Mouse (Mus musculus): ENCODE data around the gene Vps72. TPM values are rescaled to one million over a fixed set of nuclear protein-coding genes. Genes with fewer than 3 reads are reported as not detected.

Gene Vps72
- polyA plus RNA-seq, 1 experiment: 45.6 TPM

DNA sequence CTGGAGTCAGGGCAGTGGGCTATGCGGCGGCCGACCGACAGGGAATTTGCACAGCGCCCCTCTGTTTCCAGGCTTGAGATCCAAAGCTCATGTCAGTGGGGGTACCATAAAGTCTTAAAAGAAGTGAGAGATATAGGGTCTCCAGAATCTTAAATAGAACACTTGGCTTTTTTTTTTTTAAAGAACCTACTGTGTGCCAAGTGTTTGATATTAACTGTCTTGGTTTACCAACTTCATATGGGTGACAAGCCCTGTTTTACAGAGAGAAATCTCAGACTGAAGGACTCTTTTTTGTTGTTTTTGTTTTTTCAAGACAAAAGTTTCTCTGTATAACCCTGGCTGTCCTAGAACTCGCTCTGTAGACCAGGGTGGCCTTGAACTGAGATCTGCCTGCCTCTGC, 30.0 kb downstream of the Vps72 start:
- TF ChIP-seq CTCF (conservative IDR thresholded peaks at IDR 0.05; ENCODE audit: insufficient read depth, insufficient read length, low read depth, low read length) (no peak), POLR2A (IDR thresholded peaks at IDR 0.05; ENCODE audit: low read depth, low read length) (no peak)
- 96% methylated on average over 6 of the region's 6 CpGs for WGBS
- Histone ChIP-seq H3K4me3 (ENCODE audit: insufficient read depth, low read depth, low read length) (no peak overlapping the region), H3K36me3 (ENCODE audit: control insufficient read depth, insufficient read depth, low read length) (no peaks in the 10 kb centered on the region; the same call in 1 of the 2 replicates), H3K27me3 (replicated peaks; ENCODE audit: control insufficient read depth, insufficient read depth, low read length) (no peaks in the 10 kb centered on the region), H3K27ac (ENCODE audit: insufficient read depth, low read depth, low read length) (no peak overlapping the region), H3K4me1 (ENCODE audit: control insufficient read depth, insufficient read depth, low read length) (peaks cover 4% of the 10 kb centered on the region; the same call in 1 of the 2 replicates)
- no peak for DNase-seq

GRCm38 (mm10) chr3:95141474-95141873, 30.7 kb downstream of the Vps72 start:
- TF ChIP-seq CTCF (conservative IDR thresholded peaks at IDR 0.05; ENCODE audit: insufficient read depth, insufficient read length, low read depth, low read length) (no peak), POLR2A (IDR thresholded peaks at IDR 0.05; ENCODE audit: low read depth, low read length) (no peak)
- no peaks in the 10 kb centered on the region for H3K27me3 ChIP-seq (replicated peaks; ENCODE audit: control insufficient read depth, insufficient read depth, low read length)
- H3K36me3 ChIP-seq (ENCODE audit: control insufficient read depth, insufficient read depth, low read length): no peaks in the 10 kb centered on the region; the same call in 1 of the 2 replicates
- no peak overlapping the region for H3K27ac ChIP-seq (ENCODE audit: insufficient read depth, low read depth, low read length)
- H3K4me1 ChIP-seq (ENCODE audit: control insufficient read depth, insufficient read depth, low read length): peaks cover 4% of the 10 kb centered on the region; the same call in 1 of the 2 replicates
- H3K4me3 ChIP-seq (ENCODE audit: insufficient read depth, low read depth, low read length): no peak overlapping the region
- WGBS: 85% methylated on average over 9 of the region's 9 CpGs
- peak; percentile 23 for DNase-seq

- no peaks in the 10 kb centered on the region; the same call in 1 of the 2 replicates for H3K36me3 ChIP-seq (ENCODE audit: control insufficient read depth, insufficient read depth, low read length)
- DNase-seq: peak; percentile 41
- no peak within 1 kb of the TSS for H3K4me3 ChIP-seq (ENCODE audit: insufficient read depth, low read depth, low read length)
- H3K27ac ChIP-seq (ENCODE audit: insufficient read depth, low read depth, low read length): no peak within 1 kb of the TSS
- 79% methylated on average over 10 of the region's 10 CpGs for WGBS
- TF ChIP-seq POLR2A (IDR thresholded peaks at IDR 0.05; ENCODE audit: low read depth, low read length) (no peak), CTCF (conservative IDR thresholded peaks at IDR 0.05; ENCODE audit: insufficient read depth, insufficient read length, low read depth, low read length) (no peak)
- peaks cover 4% of the 10 kb centered on the region; the same call in 1 of the 2 replicates for H3K4me1 ChIP-seq (ENCODE audit: control insufficient read depth, insufficient read depth, low read length)
- no peaks in the 10 kb centered on the region for H3K27me3 ChIP-seq (replicated peaks; ENCODE audit: control insufficient read depth, insufficient read depth, low read length)
Observed at GRCm38 (mm10) chr3:95141952-95142616, 31.3 kb downstream of the Vps72 start, which contains the start of gene Tnfaip8l2. Gene Tnfaip8l2, minus strand, starts transcription at chr3:95142360.

GRCm38 (mm10) chr3:95142617-95143011, 31.8 kb downstream of the Vps72 start:
- peak; percentile 99; the same call in 1 of the 2 replicates for TF ChIP-seq CTCF (conservative IDR thresholded peaks at IDR 0.05; ENCODE audit: insufficient read depth, insufficient read length, low read depth, low read length)
- TF ChIP-seq POLR2A (IDR thresholded peaks at IDR 0.05; ENCODE audit: low read depth, low read length): no peak
- DNase-seq: peak; percentile 94
- 7% methylated on average over 5 of the region's 5 CpGs for WGBS
- H3K4me1 ChIP-seq (ENCODE audit: control insufficient read depth, insufficient read depth, low read length): peaks cover 4% of the 10 kb centered on the region; the same call in 1 of the 2 replicates
- H3K27me3 ChIP-seq (replicated peaks; ENCODE audit: control insufficient read depth, insufficient read depth, low read length): no peaks in the 10 kb centered on the region
- H3K27ac ChIP-seq (ENCODE audit: insufficient read depth, low read depth, low read length): no peak overlapping the region
- no peak overlapping the region for H3K4me3 ChIP-seq (ENCODE audit: insufficient read depth, low read depth, low read length)
- H3K36me3 ChIP-seq (ENCODE audit: control insufficient read depth, insufficient read depth, low read length): no peaks in the 10 kb centered on the region; the same call in 1 of the 2 replicates

DNA sequence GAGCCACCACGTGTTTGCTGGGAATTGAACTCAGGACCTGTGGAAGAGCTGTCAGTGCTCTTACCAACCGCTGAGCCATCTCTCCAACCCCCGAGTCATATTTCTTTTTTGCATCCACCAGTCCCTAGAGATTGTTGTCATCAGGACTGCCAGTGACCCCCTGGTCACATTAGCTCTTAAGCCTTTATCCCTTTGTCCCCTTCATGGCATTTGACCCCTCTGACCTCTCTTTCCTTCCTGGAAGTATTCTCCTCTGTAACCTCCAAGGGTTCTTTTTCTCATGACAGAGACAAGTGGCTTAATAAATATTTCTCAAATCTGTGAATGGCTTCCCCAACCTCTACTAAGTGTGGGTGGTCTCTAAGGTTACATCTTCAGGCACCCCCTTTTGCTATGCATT, 37.1 kb downstream of the Vps72 start:
- Histone ChIP-seq H3K27ac (ENCODE audit: insufficient read depth, low read depth, low read length) (peak overlapping the region; percentile 65; the same call in 1 of the 2 replicates), H3K27me3 (replicated peaks; ENCODE audit: control insufficient read depth, insufficient read depth, low read length) (no peaks in the 10 kb centered on the region), H3K4me1 (ENCODE audit: control insufficient read depth, insufficient read depth, low read length) (no peaks in the 10 kb centered on the region), H3K36me3 (ENCODE audit: control insufficient read depth, insufficient read depth, low read length) (no peaks in the 10 kb centered on the region), H3K4me3 (ENCODE audit: insufficient read depth, low read depth, low read length) (no peak overlapping the region)
- peak; percentile 68 for DNase-seq
- TF ChIP-seq POLR2A (IDR thresholded peaks at IDR 0.05; ENCODE audit: low read depth, low read length) (no peak), CTCF (conservative IDR thresholded peaks at IDR 0.05; ENCODE audit: insufficient read depth, insufficient read length, low read depth, low read length) (no peak)
- 54% methylated on average over 3 of the region's 3 CpGs for WGBS

DNA sequence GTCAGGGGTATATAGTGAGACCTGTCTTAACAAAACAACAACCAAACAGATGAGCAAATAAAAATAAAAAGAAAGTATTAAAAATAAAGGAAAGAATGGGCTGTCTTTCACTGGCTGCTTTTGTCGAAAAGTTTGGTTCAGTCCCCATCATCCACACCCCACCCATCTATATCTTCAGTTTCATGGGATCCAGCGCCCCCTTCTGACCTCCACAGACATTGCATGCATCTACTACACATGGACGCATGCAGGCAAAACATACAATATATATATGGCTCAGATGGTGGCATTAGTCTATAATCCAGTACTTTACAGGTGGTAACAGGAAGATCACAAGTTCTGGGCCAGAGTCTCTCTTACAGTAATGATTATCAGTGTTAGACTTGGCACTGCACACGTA, 43.1 kb downstream of the Vps72 start:
- Histone ChIP-seq H3K4me3 (ENCODE audit: insufficient read depth, low read depth, low read length) (no peak overlapping the region), H3K27ac (ENCODE audit: insufficient read depth, low read depth, low read length) (no peak overlapping the region), H3K27me3 (replicated peaks; ENCODE audit: control insufficient read depth, insufficient read depth, low read length) (no peaks in the 10 kb centered on the region), H3K36me3 (ENCODE audit: control insufficient read depth, insufficient read depth, low read length) (no peaks in the 10 kb centered on the region), H3K4me1 (ENCODE audit: control insufficient read depth, insufficient read depth, low read length) (no peaks in the 10 kb centered on the region)
- TF ChIP-seq CTCF (conservative IDR thresholded peaks at IDR 0.05; ENCODE audit: insufficient read depth, insufficient read length, low read depth, low read length): peak; percentile 75
- no peak for TF ChIP-seq POLR2A (IDR thresholded peaks at IDR 0.05; ENCODE audit: low read depth, low read length)
- DNase-seq: peak; percentile 57
- 50% methylated on average over 4 of the region's 4 CpGs for WGBS

- WGBS: 49% methylated on average over 8 of the region's 8 CpGs
- Histone ChIP-seq H3K27me3 (replicated peaks; ENCODE audit: control insufficient read depth, insufficient read depth, low read length) (no peaks in the 10 kb centered on the region), H3K36me3 (ENCODE audit: control insufficient read depth, insufficient read depth, low read length) (no peaks in the 10 kb centered on the region), H3K4me1 (ENCODE audit: control insufficient read depth, insufficient read depth, low read length) (peaks cover 9% of the 10 kb centered on the region; the same call in 1 of the 2 replicates), H3K4me3 (ENCODE audit: insufficient read depth, low read depth, low read length) (peak overlapping the region; percentile 63), H3K27ac (ENCODE audit: insufficient read depth, low read depth, low read length) (no peak overlapping the region)
- no peak for DNase-seq
- TF ChIP-seq CTCF (conservative IDR thresholded peaks at IDR 0.05; ENCODE audit: insufficient read depth, insufficient read length, low read depth, low read length): no peak
- TF ChIP-seq POLR2A (IDR thresholded peaks at IDR 0.05; ENCODE audit: low read depth, low read length): no peak
Observed at GRCm38 (mm10) chr3:95159511-95159986, 48.7 kb downstream of the Vps72 start.

Data from kidney, adult 2 months (tissue).